Mouse (Mus musculus) liver, adult 2 months (tissue): ENCODE measurements around the gene Ahr. TPM values are rescaled to one million over a fixed set of nuclear protein-coding genes. Genes with fewer than 3 reads are reported as not detected.

ENCODE experiments used
- DNase-seq: peaks from one replicate; pipeline ENCODE4 v3.0.0-alpha.2; 2011; ENCODE audit warnings: low read depth, low spot score; ENCODE audit errors: extremely low read depth
- H3K27ac ChIP-seq: fragments of 200-500 bp; replicated peaks from 2 replicates; pipeline ENCODE4 v1.5.1; 2012; ENCODE audit warnings: low read depth, mild to moderate bottlenecking, control low read depth, inconsistent platforms, low read length; ENCODE audit not compliant: insufficient read depth
- H3K27me3 ChIP-seq: fragments of 200-500 bp; 2 replicates; pipeline ENCODE4 v1.6.1; 2012; ENCODE audit warnings: mild to moderate bottlenecking, moderate library complexity, low read length, inconsistent platforms; ENCODE audit not compliant: control insufficient read depth, insufficient read depth
- H3K36me3 ChIP-seq: fragments of 200-500 bp; 2 replicates; pipeline ENCODE4 v1.6.1; 2012; ENCODE audit warnings: low read length, inconsistent platforms; ENCODE audit not compliant: control insufficient read depth, insufficient read depth
- H3K4me1 ChIP-seq: fragments of 200-500 bp; 2 replicates; pipeline ENCODE4 v1.6.1; 2011; ENCODE audit warnings: low read length; ENCODE audit not compliant: control insufficient read depth, insufficient read depth
- H3K4me3 ChIP-seq: fragments of 200-500 bp; 2 replicates; pipeline ENCODE4 v1.5.1; 2011; ENCODE audit warnings: low read depth, mild to moderate bottlenecking, control low read depth, low read length, moderate library complexity; ENCODE audit not compliant: insufficient read depth
- H3K79me2 ChIP-seq: fragments of 200-500 bp; 2 replicates; pipeline ENCODE4 v1.6.1; 2012; ENCODE audit warnings: inconsistent platforms, mild to moderate bottlenecking, low read length, moderate library complexity; ENCODE audit not compliant: control insufficient read depth, insufficient read depth
- H3K9ac ChIP-seq: fragments of 200-500 bp; 2 replicates; pipeline ENCODE4 v1.6.1; 2012; ENCODE audit warnings: low read depth, mild to moderate bottlenecking, control low read depth, inconsistent platforms, low read length
- CTCF ChIP-seq: fragments of 200-500 bp; IDR thresholded peaks from 2 replicates; pipeline ENCODE4 v1.5.1; 2011; ENCODE audit warnings: low read depth, low read length, control low read depth
- POLR2A ChIP-seq: fragments of 200-500 bp; IDR thresholded peaks from 2 replicates; pipeline ENCODE4 v1.6.1; 2011; ENCODE audit warnings: low read length, control low read depth; ENCODE audit not compliant: insufficient read depth; ENCODE audit errors: extremely low read depth
- WGBS: fragments of 180-500 bp; shearing (Covaris S2); methylation state at CpG from one replicate; pipeline ENCODE4 v1.1.7; 2018; 5-methylcytosine and 5-hydroxymethylcytosine counted together
- polyA plus RNA-seq: library from polyadenylated mRNA; depleted of rRNA; stranded (reverse); fragments of >200 nt; gene quantifications from 2 replicates; pipeline ENCODE4 v1.2.3, GENCODE M21; 2012
- total RNA-seq: library from RNA; depleted of rRNA; stranded (reverse); fragments of >200 nt; gene quantifications from 2 replicates; pipeline ENCODE4 v1.2.3, GENCODE M21; 2014

Gene Ahr
- total and polyA plus RNA-seq, 2 experiments, result 10.1 to 27.2 TPM

GRCm38 (mm10) chr12:35555925-35556324 lies 21.1 kb upstream of the Ahr start:
- H3K79me2 ChIP-seq, result no peaks in the 10 kb centered on the region
- DNase-seq, result no peak
- H3K27me3 ChIP-seq, result no peaks in the 10 kb centered on the region
- H3K4me1 ChIP-seq, result no peaks in the 10 kb centered on the region
- no peak overlapping the region for H3K27ac ChIP-seq
- no peaks in the 10 kb centered on the region for H3K36me3 ChIP-seq
- no peak for TF ChIP-seq CTCF
- TF ChIP-seq POLR2A, result no peak
- WGBS, result 78% methylated on average over 6 of the region's 6 CpGs
- H3K9ac ChIP-seq, result no peak overlapping the region
- H3K4me3 ChIP-seq, result no peak overlapping the region

GRCm38 (mm10) chr12:35554309-35554708 lies 19.5 kb upstream of the Ahr start:
- Histone ChIP-seq H3K27me3 (no peaks in the 10 kb centered on the region), H3K9ac (no peak overlapping the region), H3K27ac (no peak overlapping the region), H3K36me3 (no peaks in the 10 kb centered on the region), H3K79me2 (no peaks in the 10 kb centered on the region), H3K4me3 (no peak overlapping the region), H3K4me1 (no peaks in the 10 kb centered on the region)
- WGBS, result 92% methylated on average over 4 of the region's 4 CpGs
- no peak for DNase-seq
- TF ChIP-seq CTCF (no peak), POLR2A (no peak)

- no peaks in the 10 kb centered on the region for H3K79me2 ChIP-seq
- DNase-seq, result no peak
- no peak overlapping the region for H3K4me3 ChIP-seq
- H3K27ac ChIP-seq, result no peak overlapping the region
- no peak overlapping the region for H3K9ac ChIP-seq
- TF ChIP-seq CTCF (no peak), POLR2A (no peak)
- H3K27me3 ChIP-seq, result no peaks in the 10 kb centered on the region
- H3K36me3 ChIP-seq, result no peaks in the 10 kb centered on the region
- no peaks in the 10 kb centered on the region for H3K4me1 ChIP-seq
- WGBS, result 82% methylated on average over 3 of the region's 3 CpGs
Measured at GRCm38 (mm10) chr12:35553174-35553573, 18.3 kb upstream of the Ahr start.

GRCm38 (mm10) chr12:35550299-35550698 lies 15.5 kb upstream of the Ahr start:
- DNase-seq, result no peak
- no peak overlapping the region for H3K9ac ChIP-seq
- TF ChIP-seq POLR2A (no peak), CTCF (no peak)
- no peaks in the 10 kb centered on the region for H3K27me3 ChIP-seq
- no peaks in the 10 kb centered on the region for H3K79me2 ChIP-seq
- no peak overlapping the region for H3K4me3 ChIP-seq
- H3K27ac ChIP-seq, result no peak overlapping the region
- no peaks in the 10 kb centered on the region for H3K36me3 ChIP-seq
- H3K4me1 ChIP-seq, result no peaks in the 10 kb centered on the region

GRCm38 (mm10) chr12:35542836-35543235 lies 8.0 kb upstream of the Ahr start:
- H3K27me3 ChIP-seq, result no peaks in the 10 kb centered on the region
- TF ChIP-seq POLR2A (no peak), CTCF (no peak)
- H3K27ac ChIP-seq, result no peak overlapping the region
- H3K36me3 ChIP-seq, result no peaks in the 10 kb centered on the region
- DNase-seq, result no peak
- no peaks in the 10 kb centered on the region for H3K4me1 ChIP-seq
- H3K4me3 ChIP-seq, result no peak overlapping the region
- no peak overlapping the region for H3K9ac ChIP-seq
- no peaks in the 10 kb centered on the region for H3K79me2 ChIP-seq
- 81% methylated on average over 3 of the region's 3 CpGs for WGBS

- Histone ChIP-seq H3K4me3 (no peak overlapping the region), H3K79me2 (0 out of 2 replicates have a peak, but pooled peaks cover 5% of the 10 kb centered on the region), H3K27ac (no peak overlapping the region), H3K9ac (no peak overlapping the region), H3K4me1 (no peaks in the 10 kb centered on the region), H3K27me3 (no peaks in the 10 kb centered on the region), H3K36me3 (no peaks in the 10 kb centered on the region)
- no peak for DNase-seq
- WGBS, result 69% methylated on average over 3 of the region's 3 CpGs
- TF ChIP-seq POLR2A (no peak), CTCF (no peak)
Measured at GRCm38 (mm10) chr12:35538843-35539242, 4.0 kb upstream of the Ahr start.
